Mouse (Mus musculus) ES-Bruce4 (cell line): ENCODE measurements at regions not wholly inside any gene's neighbourhood (a gene's known extent, or its start where the extent isn't known, plus 50 kb on each side); places are given as distances from the start of the nearest gene placed in this dataset.

Experiments used
- H3K27ac ChIP-seq: 2 replicates; pipeline ENCODE4 v1.5.1; 2012; ENCODE audit warnings: low read length, inconsistent platforms; ENCODE audit not compliant: insufficient read depth
- H3K27me3 ChIP-seq: 2 replicates; pipeline ENCODE4 v1.6.1; 2012; ENCODE audit warnings: mild to moderate bottlenecking, low read length, inconsistent platforms; ENCODE audit not compliant: control insufficient read depth, poor library complexity, insufficient read depth, severe bottlenecking
- H3K36me3 ChIP-seq: 2 replicates; pipeline ENCODE4 v1.6.1; 2012; ENCODE audit warnings: inconsistent platforms, mild to moderate bottlenecking, low read length, moderate library complexity; ENCODE audit not compliant: control insufficient read depth, poor library complexity, insufficient read depth, severe bottlenecking
- H3K4me1 ChIP-seq: one replicate; pipeline ENCODE4 v1.8.1; 2011; ENCODE audit warnings: low read length; ENCODE audit not compliant: control insufficient read depth, insufficient read depth
- H3K4me3 ChIP-seq: 2 replicates; pipeline ENCODE4 v1.5.1; 2011; ENCODE audit warnings: low read depth, mild to moderate bottlenecking, low read length
- H3K9ac ChIP-seq: 2 replicates; pipeline ENCODE4 v1.6.1; 2012; ENCODE audit warnings: low read depth, mild to moderate bottlenecking, inconsistent platforms; ENCODE audit not compliant: poor library complexity, severe bottlenecking
- H3K9me3 ChIP-seq: replicated peaks from 2 replicates; pipeline ENCODE4 v1.6.1; 2012; ENCODE audit warnings: mild to moderate bottlenecking, low read length, inconsistent platforms; ENCODE audit not compliant: control insufficient read depth, poor library complexity, insufficient read depth, severe bottlenecking
- CTCF ChIP-seq: IDR thresholded peaks from one replicate; pipeline ENCODE4 v1.8.1; 2011; ENCODE audit warnings: low read depth, low read length
- EP300 ChIP-seq: IDR thresholded peaks from 2 replicates; pipeline ENCODE4 v1.6.1; 2011; ENCODE audit warnings: low read depth, low read length; ENCODE audit not compliant: insufficient read depth
- POLR2A ChIP-seq: IDR thresholded peaks from one replicate; pipeline ENCODE4 v1.8.1; 2011; ENCODE audit warnings: low read length; ENCODE audit not compliant: insufficient read depth

- no peak overlapping the region for H3K9ac ChIP-seq
- H3K27ac ChIP-seq = no peak overlapping the region
- no peak overlapping the region for H3K4me3 ChIP-seq
- H3K36me3 ChIP-seq = no peaks in the 10 kb centered on the region
- TF ChIP-seq EP300 = no peak
- no peak for TF ChIP-seq POLR2A
- no peak for TF ChIP-seq CTCF
- H3K27me3 ChIP-seq = no peaks in the 10 kb centered on the region
- H3K9me3 ChIP-seq = peaks cover 13% of the 10 kb centered on the region
- H3K4me1 ChIP-seq = no peaks in the 10 kb centered on the region
These were observed 58.7 kb upstream of the Glrp1 start for GRCm38 (mm10) chr1:88568447-88569053.

- Histone ChIP-seq H3K27me3 (no peaks in the 10 kb centered on the region), H3K36me3 (no peaks in the 10 kb centered on the region)
- no peak for TF ChIP-seq POLR2A
- no peak for TF ChIP-seq EP300
- TF ChIP-seq CTCF = no peak
These were observed 57.3 kb upstream of the Glrp1 start for GRCm38 (mm10) chr1:88567198-88567597.

GRCm38 (mm10) chr1:88566426-88566825 is 56.6 kb upstream of the Glrp1 start:
- Histone ChIP-seq H3K9me3 (peaks cover 4% of the 10 kb centered on the region; the same call in 1 of the 2 replicates), H3K9ac (no peak overlapping the region), H3K4me1 (no peaks in the 10 kb centered on the region), H3K27ac (no peak overlapping the region), H3K36me3 (no peaks in the 10 kb centered on the region), H3K4me3 (no peak overlapping the region), H3K27me3 (no peaks in the 10 kb centered on the region)
- no peak for TF ChIP-seq EP300
- TF ChIP-seq POLR2A = no peak
- TF ChIP-seq CTCF = no peak

More at GRCm38 (mm10) chr1:88567198-88567597, 57.3 kb upstream of the Glrp1 start:
- Histone ChIP-seq H3K4me1 (no peaks in the 10 kb centered on the region), H3K4me3 (no peak overlapping the region), H3K9ac (no peak overlapping the region), H3K27ac (no peak overlapping the region), H3K9me3 (peaks cover 9% of the 10 kb centered on the region)

- Histone ChIP-seq H3K27ac (no peak overlapping the region), H3K4me1 (no peaks in the 10 kb centered on the region), H3K36me3 (no peaks in the 10 kb centered on the region), H3K9me3 (no peaks in the 10 kb centered on the region), H3K9ac (no peak overlapping the region), H3K27me3 (no peaks in the 10 kb centered on the region), H3K4me3 (no peak overlapping the region)
- no peak for TF ChIP-seq EP300
- TF ChIP-seq CTCF = no peak
- no peak for TF ChIP-seq POLR2A
These were observed 55.0 kb upstream of the Glrp1 start for GRCm38 (mm10) chr1:88564825-88565224.

- Histone ChIP-seq H3K4me3 (no peak overlapping the region), H3K9ac (no peak overlapping the region), H3K4me1 (no peaks in the 10 kb centered on the region), H3K27ac (no peak overlapping the region), H3K36me3 (no peaks in the 10 kb centered on the region), H3K9me3 (no peaks in the 10 kb centered on the region), H3K27me3 (no peaks in the 10 kb centered on the region)
- no peak for TF ChIP-seq EP300
- TF ChIP-seq POLR2A = no peak
- peak; percentile 99 for TF ChIP-seq CTCF
These were observed 52.5 kb upstream of the Glrp1 start for GRCm38 (mm10) chr1:88562361-88562760.

- H3K4me1 ChIP-seq = no peaks in the 10 kb centered on the region
- no peaks in the 10 kb centered on the region for H3K36me3 ChIP-seq
- no peak overlapping the region for H3K4me3 ChIP-seq
- TF ChIP-seq CTCF = no peak
- H3K27ac ChIP-seq = no peak overlapping the region
- H3K27me3 ChIP-seq = no peaks in the 10 kb centered on the region
- no peaks in the 10 kb centered on the region for H3K9me3 ChIP-seq
- H3K9ac ChIP-seq = no peak overlapping the region
These were observed 50.9 kb upstream of the Glrp1 start for GRCm38 (mm10) chr1:88560771-88561170.
